Mouse (Mus musculus) regulatory T cell (primary cell): ENCODE data around the gene Srcap.
"Not testable (repeated sequence)": the region's sequence is repeated elsewhere in the genome, so short reads cannot be mapped to it uniquely, and the experiment has no call there.

Experiments
- in situ Hi-C: fragments of 300-600 bp; cut with MboI, MseI; formaldehyde crosslinking; loops from one replicate; pipeline ENCODE4 v1.15.1; 2025; ENCODE audit warnings: high pct_unique_total_duplicates

The Srcap gene

GRCm38 (mm10) chr7:127488364-127488763 lies 23.4 kb upstream of the Srcap start:
- in situ Hi-C loops = not testable (repeated sequence)

DNA sequence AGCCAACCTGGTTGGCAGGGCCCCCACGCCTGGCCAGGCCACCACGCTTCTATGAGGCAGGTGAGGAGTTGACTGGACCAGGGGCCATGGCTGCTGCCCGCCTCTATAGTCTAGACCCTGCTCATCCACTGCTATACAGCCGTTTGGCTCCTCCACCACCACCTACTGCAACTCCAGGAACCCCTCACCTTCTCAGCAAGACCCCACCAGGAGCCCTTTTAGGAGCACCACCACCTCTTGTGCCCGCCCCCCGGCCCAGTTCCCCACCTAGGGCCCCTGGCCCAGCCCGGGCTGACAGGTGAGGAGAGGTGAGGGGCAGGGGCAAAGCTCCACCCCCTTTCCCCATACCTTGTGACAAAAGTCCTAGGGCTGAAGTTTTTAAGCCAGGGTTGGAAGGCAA lies 21.8 kb upstream of the Srcap start:
- in situ Hi-C loops = no loop called here

GRCm38 (mm10) chr7:127491846-127492245 lies 19.9 kb upstream of the Srcap start:
- in situ Hi-C loops = no loop called here

GRCm38 (mm10) chr7:127494648-127495047 lies 17.1 kb upstream of the Srcap start:
- in situ Hi-C loops = loop anchor here (5.0 kb wide), 1 partner anchor 132 kb away; no protein-coding TSS in a partner anchor

DNA sequence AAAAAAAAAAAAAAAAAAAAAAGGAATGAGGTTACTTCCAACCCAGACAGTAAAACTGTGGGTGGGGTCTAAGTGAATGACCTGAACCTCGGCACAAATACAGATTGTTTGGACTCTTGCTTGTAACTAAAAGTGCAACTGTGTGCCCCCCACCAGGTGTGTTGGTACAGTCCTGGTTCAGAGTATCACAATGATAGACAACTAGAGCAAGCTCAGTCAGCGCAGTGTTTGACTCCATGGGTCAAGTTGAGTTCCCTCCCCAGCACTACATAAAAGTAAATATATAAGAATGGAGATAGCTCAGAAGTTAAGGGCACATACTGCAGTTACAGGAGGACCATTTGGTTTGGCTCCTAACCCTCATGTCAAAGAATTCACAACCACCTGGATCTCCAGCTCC lies 14.4 kb upstream of the Srcap start:
- in situ Hi-C loops = loop anchor here (5.0 kb wide), 1 partner anchor 135 kb away; no protein-coding TSS in a partner anchor

GRCm38 (mm10) chr7:127498407-127498806 lies 13.4 kb upstream of the Srcap start:
- in situ Hi-C loops = loop anchor here (5.0 kb wide), 1 partner anchor 136 kb away; no protein-coding TSS in a partner anchor

DNA sequence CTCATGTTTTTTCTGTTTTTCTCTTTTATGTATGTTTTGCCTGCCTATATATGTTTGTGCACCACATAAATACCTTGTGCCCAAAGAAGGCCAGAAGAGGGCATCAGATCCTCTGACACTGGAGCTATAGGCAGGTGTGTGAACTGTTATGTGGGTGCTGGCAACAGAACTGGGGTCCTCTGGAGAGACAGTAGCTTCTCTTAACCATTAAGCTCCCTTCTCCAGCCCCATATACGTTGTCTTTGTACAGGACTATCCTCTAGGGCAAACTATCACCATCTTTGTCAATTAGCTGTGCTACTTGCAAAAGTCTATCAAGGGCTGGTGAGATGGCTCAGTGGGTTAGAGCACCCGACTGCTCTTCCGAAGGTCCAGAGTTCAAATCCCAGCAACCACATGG lies 3.5 kb upstream of the Srcap start:
- in situ Hi-C loops = loop anchor here (5.0 kb wide), 1 partner anchor 71 kb away; no protein-coding TSS in a partner anchor

GRCm38 (mm10) chr7:127509830-127510229 lies 2.0 kb upstream of the Srcap start:
- in situ Hi-C loops = loop anchor here (5.0 kb wide), 1 partner anchor 73 kb away; no protein-coding TSS in a partner anchor

DNA sequence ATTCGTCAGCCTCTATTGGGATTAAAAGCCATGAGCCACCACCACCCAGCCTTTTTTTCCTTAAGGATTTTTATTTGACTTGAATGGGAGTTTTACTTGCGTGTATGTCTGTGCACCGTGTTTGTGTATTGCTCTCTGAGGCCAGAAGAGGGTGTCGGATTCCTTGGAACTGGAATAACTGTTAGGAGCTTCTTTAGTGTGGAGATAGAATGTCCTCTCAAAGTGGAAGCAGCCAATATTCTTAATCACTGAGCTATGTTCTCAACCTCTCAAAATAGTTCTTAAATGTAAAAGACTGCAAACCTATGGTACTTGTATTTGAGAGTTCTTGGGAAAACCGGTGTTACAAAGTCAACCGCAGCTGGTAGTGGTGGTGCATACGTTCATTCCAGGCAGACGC lies 542 bp upstream of the Srcap start:
- in situ Hi-C loops = no loop called here

GRCm38 (mm10) chr7:127512231-127513015 lies 640 bp downstream of the Srcap start:
- in situ Hi-C loops = no loop called here

DNA sequence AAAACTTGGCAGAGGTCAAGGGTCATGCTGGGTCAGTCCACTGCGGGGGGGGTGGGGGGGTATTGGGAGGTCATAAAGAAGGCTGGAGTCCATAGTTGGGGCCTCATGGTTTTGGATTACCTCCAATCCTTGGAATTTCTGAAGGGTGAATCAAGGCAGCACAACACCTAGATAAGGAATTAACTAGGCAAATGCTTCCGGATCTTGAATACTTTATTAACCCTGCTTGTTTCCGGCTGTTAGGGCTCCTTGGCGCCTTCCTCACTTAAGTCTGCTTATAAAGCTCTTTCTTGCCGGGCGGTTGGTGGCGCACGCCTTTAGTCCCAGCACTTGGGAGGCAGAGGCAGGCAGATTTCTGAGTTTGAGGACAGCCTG lies 1.2 kb downstream of the Srcap start:
- in situ Hi-C loops = no loop called here

GRCm38 (mm10) chr7:127513781-127514180 lies 2.0 kb downstream of the Srcap start:
- in situ Hi-C loops = no loop called here

DNA sequence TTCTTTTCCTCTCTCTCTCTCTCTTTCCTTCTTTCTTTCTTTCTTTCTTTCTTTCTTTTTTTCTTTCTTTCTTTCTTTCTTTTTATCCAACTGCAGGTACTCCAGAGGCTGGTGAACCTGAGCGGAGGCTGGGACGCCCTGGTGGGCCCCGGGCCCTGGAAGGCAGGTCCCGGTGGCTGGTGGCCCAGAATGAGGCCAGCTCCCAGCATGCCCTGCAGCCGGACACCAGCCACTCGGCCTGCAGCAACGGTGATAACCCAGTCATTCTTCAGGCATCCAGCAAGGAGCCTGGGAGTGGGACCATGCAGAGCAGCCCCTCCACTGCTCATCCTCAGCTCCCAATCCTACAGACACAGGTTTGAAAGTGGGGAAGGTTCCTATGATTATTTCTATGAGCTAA lies 4.1 kb downstream of the Srcap start:
- in situ Hi-C loops = no loop called here

DNA sequence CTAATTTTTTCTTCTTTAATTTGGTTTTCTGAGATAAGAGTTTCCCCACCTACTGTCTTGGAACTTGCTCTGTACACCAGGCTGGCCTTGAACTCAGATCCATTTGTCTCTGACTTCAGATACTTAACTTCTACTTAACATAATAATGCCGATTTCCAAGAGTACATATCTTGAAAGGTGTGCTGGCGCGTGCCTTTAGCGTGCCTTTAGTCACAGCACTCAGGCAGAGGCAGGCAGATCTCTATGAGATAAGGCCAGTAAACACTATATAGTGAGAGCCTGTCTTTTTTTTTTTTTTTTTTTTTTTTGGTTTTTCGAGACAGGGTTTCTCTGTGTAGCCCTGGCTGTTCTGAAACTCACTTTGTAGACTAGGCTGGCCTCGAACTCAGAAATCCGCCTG lies 4.6 kb downstream of the Srcap start:
- in situ Hi-C loops = no loop called here

DNA sequence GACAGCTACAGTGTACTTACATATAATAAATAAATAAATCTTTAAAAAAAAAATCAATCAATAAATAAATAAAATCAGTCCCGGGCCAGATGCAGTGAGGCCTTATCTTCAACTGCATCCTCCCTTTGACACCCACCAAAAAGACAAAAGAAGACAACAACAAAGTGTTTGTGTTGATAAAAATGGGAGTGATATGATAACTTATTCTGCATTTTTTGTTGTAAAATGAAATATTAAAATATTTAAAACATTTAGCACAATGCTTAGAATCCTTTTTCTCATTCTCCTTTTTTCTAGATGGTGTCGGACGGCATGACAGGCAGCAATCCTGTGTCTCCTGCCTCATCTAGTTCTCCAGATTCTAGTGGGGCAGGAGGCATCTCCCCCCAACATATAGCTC lies 7.5 kb downstream of the Srcap start, which contains the start of gene Gm42715:
TSS of gene Gm42715 (plus strand) at position 301 of the 400 bp plus-strand sequence.
- in situ Hi-C loops = no loop called here

DNA sequence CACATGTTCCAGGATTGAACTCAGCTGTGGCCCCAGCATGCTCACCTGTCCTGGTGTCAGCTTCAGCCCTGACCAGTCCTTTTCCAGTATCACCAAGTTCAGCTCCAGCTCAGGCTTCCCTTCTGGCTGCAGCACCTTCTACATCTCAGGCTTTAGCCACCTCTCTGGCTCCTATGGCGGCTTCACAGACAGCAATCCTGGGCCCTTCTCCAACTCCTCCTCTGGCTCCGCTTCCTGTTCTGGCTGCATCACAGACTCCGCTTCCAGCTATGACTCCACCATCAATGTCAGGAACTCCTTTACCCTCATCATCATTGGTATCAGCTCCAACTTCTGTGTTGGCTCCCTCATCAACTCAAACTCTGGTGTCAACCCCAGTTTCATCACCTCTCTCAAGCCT lies 29.9 kb downstream of the Srcap start:
- in situ Hi-C loops = loop anchor here (25.0 kb wide), 1 partner anchor 229 kb away; no protein-coding TSS in a partner anchor

DNA sequence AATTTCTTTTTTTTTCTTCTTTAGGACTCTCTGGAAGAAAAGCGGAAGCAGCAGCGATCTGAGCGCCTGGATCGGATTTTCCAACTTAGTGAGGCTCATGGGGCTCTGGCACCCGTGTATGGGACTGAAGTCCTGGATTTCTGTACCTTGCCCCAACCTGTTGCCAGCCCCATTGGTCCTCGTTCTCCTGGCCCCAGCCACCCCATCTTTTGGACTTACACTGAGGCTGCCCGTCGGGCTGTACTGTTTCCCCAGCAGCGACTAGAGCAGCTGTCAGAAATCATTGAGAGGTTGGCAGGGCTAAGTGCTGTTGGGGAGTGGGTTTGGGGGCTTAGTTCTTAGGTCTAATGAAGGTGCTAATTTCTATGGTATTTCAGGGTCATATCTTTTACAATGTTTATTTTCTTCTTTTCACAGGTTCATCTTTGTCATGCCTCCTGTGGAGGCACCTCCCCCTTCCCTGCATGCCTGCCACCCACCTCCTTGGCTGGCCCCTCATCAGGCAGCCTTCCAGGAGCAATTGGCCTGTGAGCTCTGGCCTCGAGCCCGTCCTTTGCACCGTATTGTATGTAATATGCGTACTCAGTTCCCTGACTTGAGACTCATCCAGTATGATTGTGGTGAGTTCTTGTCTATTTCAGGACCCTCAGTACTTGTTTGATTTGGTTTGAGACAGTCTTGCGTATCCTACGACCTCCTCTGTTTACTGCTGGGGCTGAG lies 37.5 kb downstream of the Srcap start:
- in situ Hi-C loops = loop anchor here (25.0 kb wide), 1 partner anchor 237 kb away; no protein-coding TSS in a partner anchor

GRCm38 (mm10) chr7:127551558-127551957 lies 39.8 kb downstream of the Srcap start:
- in situ Hi-C loops = no loop called here

DNA sequence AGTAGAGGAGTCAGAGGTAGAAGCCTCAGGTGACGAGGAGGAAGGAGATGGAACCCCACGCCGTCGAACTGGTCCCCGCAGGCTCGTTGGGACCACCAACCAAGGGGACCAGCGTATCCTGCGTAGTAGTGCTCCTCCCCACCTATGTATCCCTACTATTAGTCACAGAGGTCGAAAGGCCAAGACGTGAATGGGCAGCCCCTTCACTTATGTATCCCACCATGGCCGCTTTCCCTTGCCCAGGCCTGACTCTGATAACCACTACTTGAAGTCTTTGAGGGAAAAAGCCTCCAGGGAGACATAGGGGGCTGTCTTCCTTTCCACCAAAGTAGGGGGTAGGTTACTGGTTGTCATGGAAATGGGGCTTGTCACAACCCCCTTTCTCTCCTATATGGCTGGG lies 48.8 kb downstream of the Srcap start:
- in situ Hi-C loops = no loop called here

DNA sequence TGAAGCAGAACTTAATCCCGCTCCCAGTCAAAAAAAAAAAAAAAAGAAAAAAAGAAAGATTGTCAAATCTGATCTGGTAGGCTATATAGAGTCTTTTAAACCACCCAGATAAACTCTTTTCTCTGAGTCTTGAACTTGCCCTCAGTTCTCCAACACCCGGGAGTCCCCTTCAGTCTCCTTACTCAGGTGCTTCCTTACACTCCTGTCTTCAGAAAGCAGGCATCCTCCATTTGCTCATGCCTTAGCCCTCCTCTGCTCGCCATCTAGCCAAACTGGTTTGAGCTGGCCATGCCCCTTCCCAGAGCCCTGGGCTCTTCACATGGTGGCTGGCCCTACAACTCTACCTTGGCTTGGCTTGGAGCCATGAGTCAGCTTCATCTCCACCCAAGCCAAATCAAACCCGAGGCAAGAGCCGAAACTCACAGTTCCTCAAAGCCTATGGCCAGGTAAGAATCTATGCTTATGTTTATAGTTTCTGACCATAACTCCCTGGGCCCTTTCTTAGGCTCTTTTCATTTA lies 49.6 kb downstream of the Srcap start, which contains the start of gene Tmem265:
TSS of gene Tmem265 (plus strand) at position 51 of the 519 bp plus-strand sequence.
- in situ Hi-C loops = no loop called here

DNA sequence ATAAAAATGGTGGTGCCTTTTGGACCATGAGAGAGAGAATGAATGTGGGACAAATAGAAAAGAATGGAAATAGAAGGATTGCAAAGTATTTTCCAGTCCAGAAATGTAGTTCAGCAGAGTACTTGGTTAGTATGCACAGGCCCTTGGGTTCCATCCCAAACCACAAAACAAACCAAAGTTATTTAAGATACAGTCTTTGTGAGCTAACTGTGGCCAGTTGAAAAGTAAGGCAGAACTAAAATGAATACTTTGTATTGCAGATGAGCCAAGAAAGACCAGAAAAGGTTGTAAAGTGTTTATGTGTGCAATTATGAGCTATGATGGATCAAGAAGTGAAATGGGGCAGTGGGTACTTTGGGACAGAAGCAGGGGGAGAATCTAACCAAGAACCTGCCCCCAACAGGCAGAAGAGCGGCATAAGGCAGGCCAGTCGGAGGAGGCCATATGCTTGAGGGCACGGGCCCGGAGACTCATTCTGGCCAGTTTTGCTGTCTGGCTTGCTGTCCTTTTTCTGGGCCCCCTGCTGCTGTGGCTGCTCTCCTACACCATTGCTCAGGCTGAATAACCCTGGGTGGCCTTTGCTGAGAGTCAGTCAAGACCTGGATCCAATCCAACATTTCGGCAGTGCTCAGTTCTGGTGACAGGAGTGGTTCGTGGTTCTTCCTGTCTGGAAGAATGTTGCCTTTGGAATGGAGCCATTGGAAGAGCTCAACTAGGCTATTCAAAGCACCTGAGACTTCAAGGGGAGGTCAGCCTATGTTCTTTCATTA lies 52.8 kb downstream of the Srcap start:
- in situ Hi-C loops = no loop called here
